Mouse (Mus musculus): ENCODE results near the gene Arrdc1. TPM values are rescaled to one million over a fixed set of nuclear protein-coding genes. Genes with fewer than 3 reads are reported as not detected.

The Arrdc1 gene
- polyA plus RNA-seq, 1 experiment from 2014 or later: 35.7 TPM

- Histone ChIP-seq H3K27ac (no peak overlapping the region), H3K36me3 (replicated peaks) (no peaks in the 10 kb centered on the region), H3K4me2 (no peak overlapping the region), H3K27me3 (replicated peaks) (no peaks in the 10 kb centered on the region), H3K4me3 (no peak overlapping the region), H3K9me3 (no peaks in the 10 kb centered on the region), H3K9ac (no peak overlapping the region), H3K4me1 (no peaks in the 10 kb centered on the region; the same call in 1 of the 2 replicates)
- no peak for ATAC-seq (replicated peaks)
- WGBS: 90% methylated on average over 5 of the region's 5 CpGs
These were observed 42.7 kb downstream of the Arrdc1 start for GRCm38 (mm10) chr2:24892318-24892717.

GRCm38 (mm10) chr2:24890541-24891447 lies 44.3 kb downstream of the Arrdc1 start:
- Histone ChIP-seq H3K9ac (no peak overlapping the region), H3K4me2 (no peak overlapping the region), H3K4me1 (no peaks in the 10 kb centered on the region), H3K36me3 (replicated peaks) (no peaks in the 10 kb centered on the region), H3K9me3 (no peaks in the 10 kb centered on the region), H3K27me3 (replicated peaks) (no peaks in the 10 kb centered on the region), H3K27ac (no peak overlapping the region), H3K4me3 (no peak overlapping the region)
- ATAC-seq (replicated peaks): no peak
- 73% methylated on average over 6 of the region's 6 CpGs for WGBS

GRCm38 (mm10) chr2:24888895-24889294 lies 46.2 kb downstream of the Arrdc1 start:
- 92% methylated on average over 5 of the region's 5 CpGs for WGBS
- H3K4me2 ChIP-seq: no peak overlapping the region
- no peak for ATAC-seq (replicated peaks)
- peaks cover 8% of the 10 kb centered on the region; the same call in 1 of the 2 replicates for H3K36me3 ChIP-seq (replicated peaks)
- H3K27me3 ChIP-seq (replicated peaks): no peaks in the 10 kb centered on the region
- H3K4me3 ChIP-seq: no peak overlapping the region
- no peaks in the 10 kb centered on the region for H3K4me1 ChIP-seq
- no peak overlapping the region for H3K27ac ChIP-seq
- H3K9ac ChIP-seq: no peak overlapping the region
- H3K9me3 ChIP-seq: no peaks in the 10 kb centered on the region

GRCm38 (mm10) chr2:24880686-24881085 lies 54.4 kb downstream of the Arrdc1 start:
- Histone ChIP-seq H3K27me3 (replicated peaks) (no peaks in the 10 kb centered on the region), H3K9ac (no peak overlapping the region), H3K27ac (no peak overlapping the region), H3K4me2 (no peak overlapping the region), H3K4me1 (no peaks in the 10 kb centered on the region), H3K9me3 (no peaks in the 10 kb centered on the region), H3K4me3 (no peak overlapping the region), H3K36me3 (replicated peaks) (peaks cover 16% of the 10 kb centered on the region)
- 95% methylated on average over 2 of the region's 2 CpGs for WGBS
- no peak for ATAC-seq (replicated peaks)

Small RNA genes within 50 kb of the gene (microRNA-seq; reads per million reads assigned to microRNA genes)
- gene Gm22875: not detected

Other genes starting within 250 kb of the Arrdc1 start
- gene Cacna1b, start 172.1 kb downstream of the Arrdc1 start, polyA plus RNA-seq (2015; fragmentation: Nextera tagmentation; extraction: Ambion mirVana): 17.0 and 18.4 TPM in 2 replicates
- 108 and 117 TPM in 2 replicates for gene Ehmt1, start 15.6 kb downstream of the Arrdc1 start, polyA plus RNA-seq (2015; fragmentation: Nextera tagmentation; extraction: Ambion mirVana)
- gene Zmynd19, start 14.5 kb upstream of the Arrdc1 start, polyA plus RNA-seq (2015; fragmentation: Nextera tagmentation; extraction: Ambion mirVana): 24.3 and 25.3 TPM in 2 replicates
- 37.7 and 44.8 TPM in 2 replicates for gene Dph7, start 27.1 kb upstream of the Arrdc1 start, polyA plus RNA-seq (2015; fragmentation: Nextera tagmentation; extraction: Ambion mirVana)
- 139 and 148 TPM in 2 replicates for gene Mrpl41, start 39.8 kb upstream of the Arrdc1 start, polyA plus RNA-seq (2015; fragmentation: Nextera tagmentation; extraction: Ambion mirVana)
- 3.3 and 4.5 TPM in 2 replicates for gene Pnpla7, start 40.8 kb upstream of the Arrdc1 start, polyA plus RNA-seq (2015; fragmentation: Nextera tagmentation; extraction: Ambion mirVana)
- 180 and 188 TPM in 2 replicates for gene Nsmf, start 119.1 kb upstream of the Arrdc1 start, polyA plus RNA-seq (2015; fragmentation: Nextera tagmentation; extraction: Ambion mirVana)
- not detected in 2 replicates for gene Entpd8, start 145.1 kb upstream of the Arrdc1 start, polyA plus RNA-seq (2015; fragmentation: Nextera tagmentation; extraction: Ambion mirVana)
- gene Noxa1, start 159.9 kb upstream of the Arrdc1 start, polyA plus RNA-seq (2015; fragmentation: Nextera tagmentation; extraction: Ambion mirVana): not detected in 2 replicates
- 15.3 and 18.1 TPM in 2 replicates for gene Nrarp, start 245.5 kb upstream of the Arrdc1 start, polyA plus RNA-seq (2015; fragmentation: Nextera tagmentation; extraction: Ambion mirVana)

Data from midbrain, embryonic 15.5 days (tissue).